Mouse (Mus musculus) adipose tissue, adult 10 weeks (tissue): ENCODE measurements around the gene Gm21541. TPM values are rescaled to one million over a fixed set of nuclear protein-coding genes. Genes with fewer than 3 reads are reported as not detected.

Experiments
- polyA plus RNA-seq: library from polyadenylated mRNA; stranded (reverse); fragments of 350-450 nt; fragmentation: Illumina TruSeq; extraction: RNeasy Lipid Tissue Mini Kit (QIAGEN cat#74804); gene quantifications from one replicate; pipeline ENCODE4 v1.2.3, GENCODE M21; 2014; ENCODE audit warnings: low read depth, low replicate concordance

Gm21541 gene
- polyA plus RNA-seq = 34.3 TPM

DNA sequence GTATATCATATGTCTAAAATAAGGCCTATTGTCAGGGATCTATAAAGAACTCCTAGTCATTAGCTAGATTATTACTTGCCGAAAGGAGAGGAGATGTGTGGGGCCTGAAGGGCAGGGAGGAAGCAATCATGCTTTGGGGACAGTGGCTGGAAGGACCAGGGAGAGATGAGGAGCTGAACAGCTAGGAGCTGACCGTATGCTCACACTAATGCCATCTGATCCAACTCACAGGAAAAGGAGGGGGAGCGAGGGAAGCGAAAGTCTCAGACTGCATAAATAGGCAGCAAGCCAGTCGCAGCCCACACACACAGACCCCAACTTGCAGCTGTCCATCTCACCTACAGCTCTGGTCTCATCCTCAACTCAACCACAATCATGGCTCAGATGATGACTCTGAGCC is at the start of gene Gm21541:
TSS of gene Gm21541 (plus strand) at position 301 of the 400 bp plus-strand sequence.

DNA sequence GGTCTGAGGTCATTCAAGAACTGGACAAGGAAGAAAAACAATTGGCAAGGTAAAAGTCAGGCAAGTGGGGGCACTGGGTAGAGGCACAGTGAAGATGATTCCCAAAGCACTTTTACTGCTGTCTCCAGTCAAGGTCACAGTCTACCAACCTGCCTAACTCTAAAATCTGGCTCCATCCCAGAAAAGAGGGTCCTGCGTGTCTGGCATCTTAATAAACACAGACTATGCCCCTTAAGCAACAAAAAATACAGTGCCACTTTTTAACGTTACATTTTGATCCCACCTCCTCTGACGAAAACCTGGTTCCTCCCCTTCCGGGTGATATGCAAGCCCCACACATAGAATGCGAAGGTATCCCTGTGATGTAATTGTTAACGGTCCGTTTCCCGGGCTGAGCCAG is 37.9 kb downstream of the Gm21541 start, which contains the start of gene Gm20878:
TSS of gene Gm20878 (plus strand) at position 301 of the 400 bp plus-strand sequence.

Other genes with a start within 250 kb of the Gm21541 start
- gene Cntfr, start 206.5 kb upstream of the Gm21541 start, polyA plus RNA-seq = 5.9 TPM
- gene Il11ra1, start 203.6 kb upstream of the Gm21541 start, polyA plus RNA-seq = 70.6 TPM
- gene Rpp25l, start 190.1 kb upstream of the Gm21541 start, polyA plus RNA-seq = 28.9 TPM
- gene Dctn3, start 180.4 kb upstream of the Gm21541 start, polyA plus RNA-seq = 116 TPM
- not detected for gene Arid3c, start 172.5 kb upstream of the Gm21541 start, polyA plus RNA-seq
- gene Galt, start 148.4 kb upstream of the Gm21541 start, polyA plus RNA-seq = 26.4 TPM
- 73.4 TPM for gene Sigmar1, start 147.5 kb upstream of the Gm21541 start, polyA plus RNA-seq
- gene Ccl27a, start 129.4 kb upstream of the Gm21541 start, polyA plus RNA-seq = 49.4 TPM
- 6.0 TPM for gene Gm20878, start 38.0 kb downstream of the Gm21541 start, polyA plus RNA-seq
- gene Fam205a4, start 62.4 kb downstream of the Gm21541 start, polyA plus RNA-seq = 0.83 TPM
- not detected for gene Gm21093, start 131.1 kb downstream of the Gm21541 start, polyA plus RNA-seq
- gene Gm3893, start 187.6 kb downstream of the Gm21541 start, polyA plus RNA-seq = not detected
- not detected for gene Gm13304, start 211.2 kb downstream of the Gm21541 start, polyA plus RNA-seq
- gene Gm13306, start 249.8 kb downstream of the Gm21541 start, polyA plus RNA-seq = 3.4 TPM